Mouse (Mus musculus) neural tube, embryonic 14.5 days (tissue): ENCODE data around the gene Praf2. TPM values are rescaled to one million over a fixed set of nuclear protein-coding genes. Genes with fewer than 3 reads are reported as not detected.
"Not testable (repeated sequence)": the region's sequence is repeated elsewhere in the genome, so short reads cannot be mapped to it uniquely, and the experiment has no call there.

Source experiments
- ATAC-seq: fragments of 200-750 bp; cut with Nextera tagmentation; 2 replicates; pipeline ENCODE4 v1.8.0; 2017; ENCODE audit warnings: low read depth, mild to moderate bottlenecking, moderate TSS enrichment, moderate library complexity
- H3K27ac ChIP-seq: fragments of 300-500 bp; sonication (generic); 2 replicates; pipeline ENCODE4 v1.5.1; 2014; ENCODE audit warnings: low read depth, mild to moderate bottlenecking, control low read depth, low read length, moderate library complexity, mixed read lengths
- H3K27me3 ChIP-seq: fragments of 300-500 bp; sonication (generic); 2 replicates; pipeline ENCODE4 v1.6.1; 2014; ENCODE audit warnings: low read length; ENCODE audit not compliant: control insufficient read depth, insufficient read depth
- H3K36me3 ChIP-seq: fragments of 300-500 bp; sonication (generic); 2 replicates; pipeline ENCODE4 v1.6.1; 2014; ENCODE audit warnings: low read length, mixed read lengths; ENCODE audit not compliant: control insufficient read depth, insufficient read depth
- H3K4me1 ChIP-seq: fragments of 300-500 bp; sonication (generic); 2 replicates; pipeline ENCODE4 v1.6.1; 2014; ENCODE audit warnings: low read length; ENCODE audit not compliant: control insufficient read depth, insufficient read depth
- H3K4me2 ChIP-seq: fragments of 300-500 bp; sonication (generic); 2 replicates; pipeline ENCODE4 v1.6.1; 2014; ENCODE audit warnings: mild to moderate bottlenecking, low read depth, low read length, control low read depth
- H3K4me3 ChIP-seq: fragments of 300-500 bp; sonication (generic); 2 replicates; pipeline ENCODE4 v1.5.1; 2014; ENCODE audit warnings: low read depth, low read length, control low read depth, mixed read lengths
- H3K9ac ChIP-seq: fragments of 300-500 bp; sonication (generic); replicated peaks from 2 replicates; pipeline ENCODE4 v1.6.1; 2014; ENCODE audit warnings: low read depth, mild to moderate bottlenecking, control low read depth, low read length, mixed read lengths
- H3K9me3 ChIP-seq: fragments of 300-500 bp; sonication (generic); 2 replicates; pipeline ENCODE4 v1.6.1; 2016; ENCODE audit warnings: low read length; ENCODE audit not compliant: control insufficient read depth
- WGBS: fragments of 180-500 bp; shearing (Covaris S2); extraction: QIAGEN DNeasy Blood & Tissue Kit; methylation state at CpG from one replicate; pipeline ENCODE4 v1.1.7; 2014; 5-methylcytosine and 5-hydroxymethylcytosine counted together
- polyA plus RNA-seq: library from polyadenylated mRNA; unstranded; fragments of >200 nt; fragmentation: Nextera tagmentation; extraction: Ambion mirVana; gene quantifications from 2 replicates; pipeline ENCODE4 v1.2.1, GENCODE M21; 2014

Gene Praf2
- polyA plus RNA-seq, 1 experiment from 2014 or later = 147 TPM

- Histone ChIP-seq H3K27me3 (no peaks in the 10 kb centered on the region), H3K4me2 (peak within 1 kb of the TSS; percentile 49), H3K9me3 (no peaks in the 10 kb centered on the region), H3K27ac (no peak within 1 kb of the TSS), H3K36me3 (no peaks in the 10 kb centered on the region), H3K4me1 (no peaks in the 10 kb centered on the region), H3K9ac (peak within 1 kb of the TSS; percentile 68), H3K4me3 (peak within 1 kb of the TSS; percentile 50)
- 9% methylated on average over 39 of the region's 56 CpGs for WGBS
- ATAC-seq = peak; percentile 92
These were observed 22.3 kb downstream of the Praf2 start, which contains the start of gene Ccdc120 for GRCm38 (mm10) chrX:7750432-7751116. Ccdc120 (minus strand) TSS chrX:7750905.

GRCm38 (mm10) chrX:7753627-7754026 lies 25.4 kb downstream of the Praf2 start:
- 30% methylated on average over 3 of the region's 3 CpGs for WGBS
- H3K4me1 ChIP-seq, H3K9me3 ChIP-seq, H3K4me2 ChIP-seq, H3K27ac ChIP-seq, H3K4me3 ChIP-seq, H3K27me3 ChIP-seq, ATAC-seq, H3K9ac ChIP-seq, H3K36me3 ChIP-seq: not testable (repeated sequence)

GRCm38 (mm10) chrX:7762137-7762920 lies 34.1 kb downstream of the Praf2 start, which contains the start of gene Tfe3:
Tfe3 (plus strand) TSS chrX:7762560.
- H3K4me1 ChIP-seq = no peaks in the 10 kb centered on the region
- H3K9ac ChIP-seq = peak within 1 kb of the TSS; percentile 51
- H3K27ac ChIP-seq = peak within 1 kb of the TSS; percentile 52; the same call in 1 of the 2 replicates
- ATAC-seq = peak; percentile 96
- H3K9me3 ChIP-seq = no peaks in the 10 kb centered on the region
- 14% methylated on average over 27 of the region's 38 CpGs for WGBS
- no peaks in the 10 kb centered on the region for H3K27me3 ChIP-seq
- H3K36me3 ChIP-seq = no peaks in the 10 kb centered on the region
- peak within 1 kb of the TSS; percentile 61 for H3K4me2 ChIP-seq
- peak within 1 kb of the TSS; percentile 53 for H3K4me3 ChIP-seq

GRCm38 (mm10) chrX:7762921-7763197 lies 34.6 kb downstream of the Praf2 start:
- Histone ChIP-seq H3K9ac (peak overlapping the region; percentile 51), H3K4me2 (peak overlapping the region; percentile 61), H3K4me1 (no peaks in the 10 kb centered on the region), H3K27me3 (no peaks in the 10 kb centered on the region), H3K27ac (peak overlapping the region; percentile 52; the same call in 1 of the 2 replicates), H3K9me3 (no peaks in the 10 kb centered on the region), H3K36me3 (no peaks in the 10 kb centered on the region), H3K4me3 (peak overlapping the region; percentile 53)
- ATAC-seq = peak; percentile 42; the same call in 1 of the 2 replicates
- WGBS = 16% methylated on average over 20 of the region's 21 CpGs

GRCm38 (mm10) chrX:7763631-7764393 lies 35.6 kb downstream of the Praf2 start:
- no peaks in the 10 kb centered on the region for H3K9me3 ChIP-seq
- peak overlapping the region; percentile 51 for H3K9ac ChIP-seq
- peak overlapping the region; percentile 53 for H3K4me3 ChIP-seq
- no peak for ATAC-seq
- no peaks in the 10 kb centered on the region for H3K27me3 ChIP-seq
- no peak overlapping the region for H3K27ac ChIP-seq
- H3K4me1 ChIP-seq = no peaks in the 10 kb centered on the region
- peaks cover 3% of the 10 kb centered on the region; the same call in 1 of the 2 replicates for H3K36me3 ChIP-seq
- 12% methylated on average over 19 of the region's 22 CpGs for WGBS
- H3K4me2 ChIP-seq = peak overlapping the region; percentile 61

GRCm38 (mm10) chrX:7764657-7765280 lies 36.5 kb downstream of the Praf2 start:
- Histone ChIP-seq H3K9ac (0 out of 2 replicates have a peak overlapping the region, but pooled peaks have one; percentile 21), H3K4me3 (peak overlapping the region; percentile 53), H3K27me3 (no peaks in the 10 kb centered on the region), H3K27ac (no peak overlapping the region), H3K4me2 (peak overlapping the region; percentile 61), H3K9me3 (no peaks in the 10 kb centered on the region), H3K4me1 (no peaks in the 10 kb centered on the region), H3K36me3 (peaks cover 3% of the 10 kb centered on the region; the same call in 1 of the 2 replicates)
- ATAC-seq = no peak
- 17% methylated on average over 9 of the region's 9 CpGs for whole genome bisulfite sequencing

GRCm38 (mm10) chrX:7765281-7765670 lies 37.0 kb downstream of the Praf2 start:
- Histone ChIP-seq H3K4me1 (no peaks in the 10 kb centered on the region), H3K27me3 (no peaks in the 10 kb centered on the region), H3K36me3 (peaks cover 3% of the 10 kb centered on the region), H3K9me3 (no peaks in the 10 kb centered on the region), H3K4me2 (peak overlapping the region; percentile 61), H3K27ac (no peak overlapping the region), H3K4me3 (peak overlapping the region; percentile 18; the same call in 1 of the 2 replicates), H3K9ac (peak overlapping the region; percentile 21; the same call in 1 of the 2 replicates)
- 27% methylated on average over 13 of the region's 13 CpGs for WGBS
- no peak for ATAC-seq

GRCm38 (mm10) chrX:7765764-7766163 lies 37.5 kb downstream of the Praf2 start:
- ATAC-seq = no peak
- Histone ChIP-seq H3K4me3 (peak overlapping the region; percentile 18; the same call in 1 of the 2 replicates), H3K27me3 (no peaks in the 10 kb centered on the region), H3K4me2 (peak overlapping the region; percentile 61), H3K9me3 (no peaks in the 10 kb centered on the region), H3K27ac (no peak overlapping the region), H3K4me1 (no peaks in the 10 kb centered on the region), H3K36me3 (peaks cover 3% of the 10 kb centered on the region), H3K9ac (peak overlapping the region; percentile 21)
- WGBS = 20% methylated on average over 11 of the region's 11 CpGs
